In the genomic region with DNA sequence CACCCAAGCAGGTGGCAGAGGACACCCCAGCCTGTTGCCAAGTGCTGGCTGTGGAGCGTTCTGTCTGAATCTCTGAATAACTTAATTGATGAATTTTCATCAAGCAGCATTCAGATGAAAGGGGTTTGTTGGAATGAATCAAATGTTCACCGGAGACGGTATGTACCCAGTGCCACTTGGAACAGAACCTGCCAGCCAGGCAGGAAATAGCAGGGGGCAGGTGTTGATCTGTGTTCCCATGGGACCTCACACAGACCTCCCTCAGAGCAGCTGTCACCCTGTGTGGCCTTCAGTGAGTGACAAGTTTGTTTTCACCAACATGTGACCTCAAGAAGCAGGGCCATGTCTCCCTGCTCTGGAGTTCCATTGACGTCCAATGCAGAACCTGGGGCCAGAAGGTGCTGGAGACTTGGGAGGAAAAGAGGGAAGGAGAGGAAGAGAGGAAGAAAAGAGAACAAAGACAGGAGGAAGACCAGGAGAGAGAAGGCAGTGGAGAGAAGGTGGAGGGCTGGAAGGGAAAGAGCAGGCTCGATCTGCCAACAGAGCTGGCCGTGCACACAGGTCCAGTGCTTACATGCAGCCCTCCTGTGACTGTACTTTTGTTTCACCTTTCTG, we compare ENCODE assay signal across 22 mouse cellular contexts. TPM values are rescaled to one million over a fixed set of nuclear protein-coding genes. Genes with fewer than 3 reads are reported as not detected.
DNase-seq lines count a peak whose midpoint lies in the region; ATAC-seq lines count a peak whose summit lies in the region.
"Had no signal": no experiment of that assay in that cellular context is flagged by ENCODE, and none has a peak within 500 bp of the region (broad histone marks: within the 10 kb centered on the region; RNA-seq: fewer than 3 reads in every experiment).

No protein-coding gene starts in this region.

- H3K9ac ChIP-seq in hindbrain, embryonic 16.5 days (ENCODE audit: low read depth, low read length): no peak overlapping the region
- H3K9ac ChIP-seq: heart, embryonic 15.5 days; hindbrain, embryonic 14.5 days; limb, embryonic 13.5 days; lung, embryonic 14.5 days had no signal

- no peaks in the 10 kb centered on the region for H3K36me3 ChIP-seq in hindbrain, embryonic 16.5 days (ENCODE audit: control insufficient read depth, insufficient read depth, low read length)
- H3K36me3 ChIP-seq: heart, embryonic 15.5 days; limb, embryonic 13.5 days had no signal

- no peak for ATAC-seq in hindbrain, embryonic 16.5 days

- no peak overlapping the region for H3K4me2 ChIP-seq in hindbrain, embryonic 16.5 days (ENCODE audit: low read length)
- H3K4me2 ChIP-seq: heart, embryonic 15.5 days; hindbrain, embryonic 14.5 days; limb, embryonic 13.5 days; lung, embryonic 14.5 days had no signal

- H3K27ac ChIP-seq in hindbrain, embryonic 16.5 days (ENCODE audit: low read depth, low read length): no peak overlapping the region
- H3K27ac ChIP-seq: heart, embryonic 15.5 days; hindbrain, embryonic 14.5 days; limb, embryonic 13.5 days had no signal

- H3K27me3 ChIP-seq in hindbrain, embryonic 16.5 days (replicated peaks; ENCODE audit: control insufficient read depth, insufficient read depth, low read length): no peaks in the 10 kb centered on the region
- H3K27me3 ChIP-seq: heart, embryonic 15.5 days; limb, embryonic 13.5 days had no signal

- H3K9me3 ChIP-seq in hindbrain, embryonic 16.5 days (ENCODE audit: control insufficient read depth, low read length): peaks cover 2% of the 10 kb centered on the region; the same call in 1 of the 2 replicates
- H3K9me3 ChIP-seq: heart, embryonic 15.5 days had no signal

- no peaks in the 10 kb centered on the region for H3K4me1 ChIP-seq in hindbrain, embryonic 16.5 days (ENCODE audit: control insufficient read depth, insufficient read depth, low read depth, low read length)
- H3K4me1 ChIP-seq: heart, embryonic 15.5 days; limb, embryonic 13.5 days had no signal

- H3K4me3 ChIP-seq in hindbrain, embryonic 16.5 days (ENCODE audit: low read length): no peak overlapping the region
- H3K4me3 ChIP-seq: heart, embryonic 15.5 days; limb, embryonic 13.5 days had no signal

- DNase-seq in adrenal gland, postnatal 4 days (ENCODE audit: low spot score in 2 of 2): peak; percentile 1 to 2
- DNase-seq in adrenal gland, adult (ENCODE audit: inconsistent age in 2 of 2, low spot score in 1 of 2): no peak
- peak; percentile 10 to 28 for DNase-seq in layer of hippocampus, postnatal 36 days
- DNase-seq in layer of hippocampus, adult 9-10 months (ENCODE audit: low spot score): no peak
- DNase-seq in spleen, adult 18-20 months: peak; percentile 24 to 57
- DNase-seq in spleen, adult 12 weeks (ENCODE audit: low spot score): no peak
- no peak for DNase-seq in right cerebral cortex, postnatal 36 days (ENCODE audit: low spot score in 2 of 2)
- DNase-seq: adrenal gland, postnatal 36 days; cerebellum, postnatal 36 days; kidney, adult 8-10 months; kidney, postnatal 4 days; lung, embryonic 14.5 days; right cerebral cortex, postnatal 14 days; thymus, postnatal 25 days had no signal

- WGBS in hindbrain, embryonic 16.5 days: 63% methylated on average over 6 of the region's 6 CpGs

RNA-seq across cellular contexts. Expression of gene 1700021F07Rik, which starts 57.3 kb away (rescaled TPM):
- total RNA-seq in adrenal gland, postnatal 4 days (2021): not detected
- total RNA-seq in layer of hippocampus, postnatal 36 days (2021): not detected
- not detected in 2 replicates for polyA plus RNA-seq in hindbrain, embryonic 16.5 days (2015; fragmentation: Nextera tagmentation; extraction: Ambion mirVana)
- total RNA-seq: adrenal gland, postnatal 36 days; granulocyte monocyte progenitor cell, adult 5-6 weeks; left cerebral cortex, adult 18-20 months; monocyte, adult 5-6 weeks had no signal
- polyA plus RNA-seq: embryonic facial prominence, embryonic 11.5 days; heart, embryonic 15.5 days; hindbrain, embryonic 14.5 days; limb, embryonic 13.5 days; lung, embryonic 14.5 days had no signal

Comparison
In these comparisons a context has a peak if more than half of its experiments do, and no peak if none do; other contexts are left out.
1. DNase-seq: peak in adrenal gland, postnatal 4 days (2 of 2), layer of hippocampus, postnatal 36 days (2 of 2) and spleen, adult 18-20 months (2 of 2); none in adrenal gland, adult (0 of 2), layer of hippocampus, adult 9-10 months (single experiment), spleen, adult 12 weeks (single experiment) and right cerebral cortex, postnatal 36 days (0 of 2).